Mouse (Mus musculus): Measurements from ENCODE around the gene Zfp217. TPM values are rescaled to one million over a fixed set of nuclear protein-coding genes. Genes with fewer than 3 reads are reported as not detected.

The Zfp217 gene
- polyA plus RNA-seq, 2 experiments = 2.3 to 4.8 TPM

- Histone ChIP-seq H3K4me3 (ENCODE audit: insufficient read depth in 1 of 2, low read depth in 2 of 2, low read length in 2 of 2) (peak overlapping the region; percentile 63 to 67), H3K27me3 (ENCODE audit: control insufficient read depth, insufficient read depth, low read length) (no peaks in the 10 kb centered on the region), H3K9ac (replicated peaks) (peak overlapping the region; percentile 79), H3K4me1 (replicated peaks; ENCODE audit: control insufficient read depth in 2 of 2, insufficient read depth in 2 of 2, low read length in 1 of 2) (peaks cover 48 to 52% of the 10 kb centered on the region in 2 experiments), H3K9me3 (ENCODE audit: control insufficient read depth, low read length) (no peaks in the 10 kb centered on the region), H3K27ac (peak overlapping the region; percentile 92), H3K4me2 (ENCODE audit: low read depth) (peak overlapping the region; percentile 83), H3K36me3 (replicated peaks; ENCODE audit: control insufficient read depth, insufficient read depth, low read depth) (no peaks in the 10 kb centered on the region)
- ATAC-seq (ENCODE audit: insufficient read depth) = peak; percentile 36; the same call in 1 of the 2 replicates
- 2% methylated on average over 18 of the region's 18 CpGs for WGBS (ENCODE audit: insufficient replicate concordance)
- TF ChIP-seq EP300 (IDR thresholded peaks at IDR 0.05; ENCODE audit: low read depth) (no peak), CTCF (IDR thresholded peaks at IDR 0.05; ENCODE audit: low read depth) (peak; percentile 48)
- DNase-seq (ENCODE audit: low read depth in 3 of 3, low spot score in 3 of 3) = peak in 2 of 3 experiments; percentile 61 to 74
Observed at GRCm38 (mm10) chr2:170155089-170155740, 7.3 kb upstream of the Zfp217 start.

- Histone ChIP-seq H3K27me3 (ENCODE audit: control insufficient read depth, insufficient read depth, low read length) (no peaks in the 10 kb centered on the region), H3K4me3 (ENCODE audit: insufficient read depth in 1 of 2, low read depth in 2 of 2, low read length in 2 of 2) (peak overlapping the region; percentile 63 to 67), H3K9me3 (ENCODE audit: control insufficient read depth, low read length) (no peaks in the 10 kb centered on the region), H3K9ac (replicated peaks) (peak overlapping the region; percentile 79), H3K4me1 (replicated peaks; ENCODE audit: control insufficient read depth in 2 of 2, insufficient read depth in 2 of 2, low read length in 1 of 2) (peaks cover 44 to 50% of the 10 kb centered on the region in 2 experiments), H3K27ac (peak overlapping the region; percentile 92), H3K4me2 (ENCODE audit: low read depth) (peak overlapping the region; percentile 83), H3K36me3 (replicated peaks; ENCODE audit: control insufficient read depth, insufficient read depth, low read depth) (no peaks in the 10 kb centered on the region)
- ATAC-seq (ENCODE audit: insufficient read depth) (no peak), DNase-seq (ENCODE audit: low read depth in 3 of 3, low spot score in 3 of 3) (no peak)
- 2% methylated on average over 5 of the region's 5 CpGs for WGBS (ENCODE audit: insufficient replicate concordance)
- TF ChIP-seq EP300 (IDR thresholded peaks at IDR 0.05; ENCODE audit: low read depth) = no peak
- TF ChIP-seq CTCF (IDR thresholded peaks at IDR 0.05; ENCODE audit: low read depth) = no peak
Observed at GRCm38 (mm10) chr2:170154738-170155088, 6.8 kb upstream of the Zfp217 start.

- WGBS (ENCODE audit: insufficient replicate concordance) = 12% methylated on average over 6 of the region's 6 CpGs
- peak overlapping the region; percentile 83 for H3K4me2 ChIP-seq (ENCODE audit: low read depth)
- peak overlapping the region; percentile 63 to 67; a peak in 3 of 4 replicates for H3K4me3 ChIP-seq (ENCODE audit: insufficient read depth in 1 of 2, low read depth in 2 of 2, low read length in 2 of 2)
- DNase-seq (ENCODE audit: low read depth in 3 of 3, low spot score in 3 of 3) (no peak), ATAC-seq (ENCODE audit: insufficient read depth) (no peak)
- H3K9me3 ChIP-seq (ENCODE audit: control insufficient read depth, low read length) = no peaks in the 10 kb centered on the region
- no peaks in the 10 kb centered on the region for H3K36me3 ChIP-seq (replicated peaks; ENCODE audit: control insufficient read depth, insufficient read depth, low read depth)
- peaks cover 44 to 49% of the 10 kb centered on the region in 2 experiments for H3K4me1 ChIP-seq (replicated peaks; ENCODE audit: control insufficient read depth in 2 of 2, insufficient read depth in 2 of 2, low read length in 1 of 2)
- H3K9ac ChIP-seq (replicated peaks) = peak overlapping the region; percentile 79
- no peaks in the 10 kb centered on the region for H3K27me3 ChIP-seq (ENCODE audit: control insufficient read depth, insufficient read depth, low read length)
- TF ChIP-seq EP300 (IDR thresholded peaks at IDR 0.05; ENCODE audit: low read depth) (no peak), CTCF (IDR thresholded peaks at IDR 0.05; ENCODE audit: low read depth) (no peak)
- peak overlapping the region; percentile 92 for H3K27ac ChIP-seq
Observed at GRCm38 (mm10) chr2:170154301-170154721, 6.4 kb upstream of the Zfp217 start.

GRCm38 (mm10) chr2:170153421-170154271, 5.7 kb upstream of the Zfp217 start:
- peak; percentile 34; the same call in 1 of the 2 replicates for ATAC-seq (ENCODE audit: insufficient read depth)
- Histone ChIP-seq H3K4me3 (ENCODE audit: insufficient read depth in 1 of 2, low read depth in 2 of 2, low read length in 2 of 2) (peak overlapping the region; percentile 67 to 73), H3K4me2 (ENCODE audit: low read depth) (peak overlapping the region; percentile 83), H3K4me1 (replicated peaks; ENCODE audit: control insufficient read depth in 2 of 2, insufficient read depth in 2 of 2, low read length in 1 of 2) (peaks cover 45 to 49% of the 10 kb centered on the region in 2 experiments), H3K27me3 (ENCODE audit: control insufficient read depth, insufficient read depth, low read length) (no peaks in the 10 kb centered on the region), H3K9me3 (ENCODE audit: control insufficient read depth, low read length) (no peaks in the 10 kb centered on the region), H3K9ac (replicated peaks) (peak overlapping the region; percentile 79), H3K27ac (peak overlapping the region; percentile 92), H3K36me3 (replicated peaks; ENCODE audit: control insufficient read depth, insufficient read depth, low read depth) (no peaks in the 10 kb centered on the region)
- DNase-seq (ENCODE audit: low read depth in 3 of 3, low spot score in 3 of 3) = peak in 1 of 3 experiments; percentile 76
- TF ChIP-seq CTCF (IDR thresholded peaks at IDR 0.05; ENCODE audit: low read depth) (0 out of 2 replicates have a peak, but pooled peaks have one; percentile 3), EP300 (IDR thresholded peaks at IDR 0.05; ENCODE audit: low read depth) (no peak)
- WGBS (ENCODE audit: insufficient replicate concordance) = under 1% methylated on average over 37 of the region's 37 CpGs

GRCm38 (mm10) chr2:170152856-170153255, 5.0 kb upstream of the Zfp217 start:
- TF ChIP-seq EP300 (IDR thresholded peaks at IDR 0.05; ENCODE audit: low read depth) = no peak
- TF ChIP-seq CTCF (IDR thresholded peaks at IDR 0.05; ENCODE audit: low read depth) = no peak
- 14% methylated on average over 7 of the region's 7 CpGs for WGBS (ENCODE audit: insufficient replicate concordance)
- Histone ChIP-seq H3K36me3 (replicated peaks; ENCODE audit: control insufficient read depth, insufficient read depth, low read depth) (no peaks in the 10 kb centered on the region), H3K4me1 (replicated peaks; ENCODE audit: control insufficient read depth in 2 of 2, insufficient read depth in 2 of 2, low read length in 1 of 2) (peaks cover 42 to 49% of the 10 kb centered on the region in 2 experiments), H3K9ac (replicated peaks) (peak overlapping the region; percentile 79), H3K27me3 (ENCODE audit: control insufficient read depth, insufficient read depth, low read length) (no peaks in the 10 kb centered on the region), H3K27ac (peak overlapping the region; percentile 92), H3K9me3 (ENCODE audit: control insufficient read depth, low read length) (no peaks in the 10 kb centered on the region), H3K4me3 (ENCODE audit: insufficient read depth in 1 of 2, low read depth in 2 of 2, low read length in 2 of 2) (peak overlapping the region; percentile 67 to 73), H3K4me2 (ENCODE audit: low read depth) (peak overlapping the region; percentile 83)
- DNase-seq (ENCODE audit: low read depth in 3 of 3, low spot score in 3 of 3) (no peak), ATAC-seq (ENCODE audit: insufficient read depth) (peak; percentile 20; the same call in 1 of the 2 replicates)
